Mouse (Mus musculus) thymus, adult 2 months (tissue): ENCODE measurements at regions not wholly inside any gene's neighbourhood (a gene's known extent, or its start where the extent isn't known, plus 50 kb on each side); places are given as distances from the start of the nearest gene placed in this dataset.

Experiments used
- CTCF ChIP-seq: fragments of 200-500 bp; IDR thresholded peaks from 2 replicates; pipeline ENCODE4 v1.5.1; 2012; ENCODE audit warnings: mild to moderate bottlenecking, control low read depth, low read length, moderate library complexity, borderline replicate concordance; ENCODE audit not compliant: control insufficient read depth, poor library complexity, insufficient read depth; ENCODE audit errors: extremely low read depth
- POLR2A ChIP-seq: fragments of 200-500 bp; IDR thresholded peaks from 2 replicates; pipeline ENCODE4 v1.6.1; 2012; ENCODE audit warnings: mild to moderate bottlenecking, low read length, control low read depth, moderate library complexity; ENCODE audit not compliant: control insufficient read depth, poor library complexity, insufficient read depth; ENCODE audit errors: extremely low read depth

DNA sequence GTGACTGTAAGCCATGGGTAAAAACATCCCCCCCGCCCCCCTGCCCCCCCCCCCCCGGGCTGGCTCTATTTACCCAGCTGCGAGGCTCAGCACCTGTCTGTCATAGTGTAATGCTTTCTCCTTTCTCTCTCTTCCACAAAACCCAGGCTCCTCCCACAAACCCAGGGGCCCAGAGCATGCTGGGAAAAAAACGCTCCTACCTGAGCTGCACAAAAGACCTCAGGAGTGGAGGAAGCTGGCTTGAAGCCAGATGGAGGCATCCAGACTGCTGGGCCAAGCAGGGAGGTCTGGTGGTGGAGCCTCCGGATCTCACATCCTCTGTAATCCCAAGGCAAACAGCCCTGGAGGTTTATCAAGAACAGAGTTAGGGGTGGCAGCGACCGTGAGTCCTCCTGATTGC, 553.6 kb downstream of the Med13l start:
- TF ChIP-seq POLR2A (no peak), CTCF (no peak)
